Mouse (Mus musculus): Measurements from ENCODE around the gene Capn15. TPM values are rescaled to one million over a fixed set of nuclear protein-coding genes. Genes with fewer than 3 reads are reported as not detected.

The Capn15 gene
- polyA plus RNA-seq, 2 experiments from 2014 or later: 5.2 to 7.1 TPM

GRCm38 (mm10) chr17:25993489-25993888 is 7.9 kb upstream of the Capn15 start:
- no peak for ATAC-seq

- no peak for ATAC-seq
These were observed 6.7 kb upstream of the Capn15 start for GRCm38 (mm10) chr17:25992274-25992673.

GRCm38 (mm10) chr17:25990331-25990730 is 4.7 kb upstream of the Capn15 start:
- no peak for ATAC-seq

GRCm38 (mm10) chr17:25984556-25985305 is 865 bp downstream of the Capn15 start:
- no peak for ATAC-seq

- no peak for ATAC-seq
These were observed 1.5 kb downstream of the Capn15 start for GRCm38 (mm10) chr17:25984066-25984465.

- ATAC-seq: no peak
These were observed 2.7 kb downstream of the Capn15 start for GRCm38 (mm10) chr17:25982913-25983312.

- no peak for ATAC-seq
These were observed 4.7 kb downstream of the Capn15 start for GRCm38 (mm10) chr17:25980854-25981253.

GRCm38 (mm10) chr17:25979829-25980738 is 5.5 kb downstream of the Capn15 start:
- no peak for ATAC-seq

GRCm38 (mm10) chr17:25970954-25971707 is 14.5 kb downstream of the Capn15 start:
- ATAC-seq: no peak

- ATAC-seq: no peak
These were observed 15.1 kb downstream of the Capn15 start for GRCm38 (mm10) chr17:25970448-25970847.

GRCm38 (mm10) chr17:25968176-25968575 is 17.4 kb downstream of the Capn15 start:
- no peak for ATAC-seq

GRCm38 (mm10) chr17:25967652-25968051 is 17.9 kb downstream of the Capn15 start:
- no peak for ATAC-seq

- no peak for ATAC-seq
These were observed 21.3 kb downstream of the Capn15 start for GRCm38 (mm10) chr17:25964271-25964670.

GRCm38 (mm10) chr17:25962413-25962905 is 23.1 kb downstream of the Capn15 start:
- no peak for ATAC-seq

GRCm38 (mm10) chr17:25961566-25961965 is 24.0 kb downstream of the Capn15 start:
- no peak for ATAC-seq

GRCm38 (mm10) chr17:25959630-25960467 is 25.7 kb downstream of the Capn15 start:
- no peak for ATAC-seq

- no peak for ATAC-seq
These were observed 26.7 kb downstream of the Capn15 start for GRCm38 (mm10) chr17:25958771-25959494.

GRCm38 (mm10) chr17:25957586-25958051 is 28.0 kb downstream of the Capn15 start:
- ATAC-seq: no peak

GRCm38 (mm10) chr17:25956631-25957030 is 29.0 kb downstream of the Capn15 start:
- no peak for ATAC-seq

GRCm38 (mm10) chr17:25956201-25956600 is 29.4 kb downstream of the Capn15 start:
- ATAC-seq: no peak

GRCm38 (mm10) chr17:25955736-25956135 is 29.9 kb downstream of the Capn15 start:
- ATAC-seq: no peak

Data from activated CD4-positive, CD25-positive, alpha-beta regulatory T cell, adult 4 months (primary cell).